In the genomic region with DNA sequence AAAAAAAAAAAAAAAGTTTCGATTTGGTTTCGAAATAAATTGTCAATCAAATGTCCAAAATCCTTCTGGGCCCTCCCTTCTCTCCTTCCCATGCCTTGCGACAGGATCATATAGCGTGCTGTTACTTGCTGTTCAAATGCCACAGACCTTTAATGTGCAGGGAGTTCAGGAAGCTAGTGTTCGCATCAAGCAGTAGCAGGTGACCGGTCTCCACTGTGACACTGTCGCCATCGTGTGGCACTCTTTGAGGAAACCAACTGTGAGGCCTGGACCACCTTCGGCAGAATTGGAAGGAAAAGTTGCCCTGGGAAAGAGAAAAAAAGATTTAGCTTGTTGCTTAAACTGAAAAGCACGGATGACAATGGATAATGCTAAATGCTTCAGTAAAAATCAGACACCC, we compare ENCODE assay signal across 8 mouse cellular contexts.
A peak's percentile ranks its signal among the peaks of the same experiment; 100 is the strongest.
DNase-seq lines count a peak whose midpoint lies in the region; ATAC-seq lines count a peak whose summit lies in the region.
"Had no signal": no experiment of that assay in that cellular context is flagged by ENCODE, and none has a peak within 500 bp of the region (broad histone marks: within the 10 kb centered on the region; RNA-seq: fewer than 3 reads in every experiment).

No protein-coding gene starts in this region.

- no peak overlapping the region for H3K27ac ChIP-seq in hindbrain, embryonic 10.5 days
- no peak overlapping the region for H3K27ac ChIP-seq in neural tube, embryonic 15.5 days (replicated peaks)

- H3K27me3 ChIP-seq in hindbrain, embryonic 10.5 days (ENCODE audit: insufficient read depth, poor library complexity, severe bottlenecking), result no peaks in the 10 kb centered on the region
- H3K27me3 ChIP-seq in neural tube, embryonic 15.5 days (replicated peaks), result no peaks in the 10 kb centered on the region

- intact Hi-C loops in left cerebral cortex, postnatal 36 days (cut with DNase I), result loop anchor here (1.0 to 5.0 kb wide), 2 partner anchors 139 to 1243 kb away; a partner anchor contains a TSS

- no peaks in the 10 kb centered on the region for H3K9me3 ChIP-seq in hindbrain, embryonic 10.5 days
- no peaks in the 10 kb centered on the region for H3K9me3 ChIP-seq in neural tube, embryonic 15.5 days (replicated peaks)

- peak; percentile 85; the same call in 1 of the 2 replicates for ATAC-seq in neural tube, embryonic 15.5 days (ENCODE audit: low FRiP score)

- 29% methylated on average over 10 of the region's 10 CpGs for WGBS in hindbrain, embryonic 10.5 days
- WGBS in neural tube, embryonic 15.5 days, result 25% methylated on average over 10 of the region's 10 CpGs

- no peaks in the 10 kb centered on the region for H3K36me3 ChIP-seq in hindbrain, embryonic 10.5 days
- no peaks in the 10 kb centered on the region for H3K36me3 ChIP-seq in neural tube, embryonic 15.5 days

- no peak overlapping the region for H3K4me2 ChIP-seq in neural tube, embryonic 15.5 days

- H3K9ac ChIP-seq in neural tube, embryonic 15.5 days (replicated peaks), result no peak overlapping the region

- no peak overlapping the region for H3K4me3 ChIP-seq in hindbrain, embryonic 10.5 days
- H3K4me3 ChIP-seq in neural tube, embryonic 15.5 days (replicated peaks), result no peak overlapping the region
- H3K4me3 ChIP-seq: erythroblast, embryonic 14.5 days had no signal

- H3K4me1 ChIP-seq in hindbrain, embryonic 10.5 days (replicated peaks), result no peaks in the 10 kb centered on the region
- H3K4me1 ChIP-seq in neural tube, embryonic 15.5 days, result no peaks in the 10 kb centered on the region

- DNase-seq in ovary, postnatal 36 days (ENCODE audit: low spot score), result peak; percentile 8
- DNase-seq in ovary, postnatal 10 days (ENCODE audit: low spot score), result no peak
- peak; percentile 74 for DNase-seq in embryo, embryonic 11 days
- DNase-seq in hindbrain, embryonic 10.5 days (ENCODE audit: low spot score), result peak; percentile 50
- DNase-seq in left cerebral cortex, postnatal 36 days (ENCODE audit: low spot score in 2 of 2), result peak; percentile 22 to 34
- DNase-seq in spleen, adult 18-20 months, result no peak

Comparison
In these comparisons a context has a peak if more than half of its experiments do, and no peak if none do; other contexts are left out.
1. DNase-seq: peak in ovary, postnatal 36 days (single experiment), embryo, embryonic 11 days (single experiment), hindbrain, embryonic 10.5 days (single experiment) and left cerebral cortex, postnatal 36 days (2 of 2); none in ovary, postnatal 10 days (single experiment) and spleen, adult 18-20 months (0 of 2).